Mouse (Mus musculus): Measurements from ENCODE around the gene Akt3. TPM values are rescaled to one million over a fixed set of nuclear protein-coding genes. Genes with fewer than 3 reads are reported as not detected.

The Akt3 gene
- polyA plus RNA-seq, 1 experiment: 44.3 TPM

DNA sequence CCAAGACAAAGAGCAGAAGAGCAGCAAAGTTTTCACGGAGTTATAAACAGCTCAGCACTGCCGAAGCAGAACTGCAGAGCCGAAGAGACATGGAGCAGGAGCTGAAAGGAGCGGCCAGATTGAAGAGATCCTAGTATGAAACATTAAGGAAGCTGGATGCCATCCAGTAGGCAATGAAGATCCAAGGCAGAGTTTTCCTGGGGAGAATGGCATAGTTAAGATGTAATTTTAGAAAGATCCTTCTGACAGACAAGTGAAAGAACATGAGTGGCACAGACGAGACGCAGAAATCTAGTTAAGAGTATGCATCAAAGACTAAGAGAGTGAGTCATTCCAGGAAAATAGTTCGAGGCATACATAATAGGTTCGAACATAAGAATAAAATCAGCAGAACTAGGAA lies 131.3 kb downstream of the Akt3 start:
- Histone ChIP-seq H3K27ac (ENCODE audit: insufficient read depth, low read length) (no peak overlapping the region), H3K4me3 (ENCODE audit: low read depth, low read length) (no peak overlapping the region), H3K9me3 (replicated peaks; ENCODE audit: control insufficient read depth, insufficient read depth, low read length, poor library complexity, severe bottlenecking) (no peaks in the 10 kb centered on the region), H3K27me3 (ENCODE audit: control insufficient read depth, insufficient read depth, low read length, poor library complexity, severe bottlenecking) (no peaks in the 10 kb centered on the region), H3K9ac (ENCODE audit: low read depth, poor library complexity, severe bottlenecking) (no peak overlapping the region), H3K4me1 (ENCODE audit: control insufficient read depth, insufficient read depth, low read length) (no peaks in the 10 kb centered on the region), H3K36me3 (ENCODE audit: control insufficient read depth, insufficient read depth, low read length, poor library complexity, severe bottlenecking) (no peaks in the 10 kb centered on the region)
- TF ChIP-seq CTCF (IDR thresholded peaks at IDR 0.05; ENCODE audit: low read depth, low read length): no peak
- TF ChIP-seq EP300 (IDR thresholded peaks at IDR 0.05; ENCODE audit: insufficient read depth, low read depth, low read length): no peak
- TF ChIP-seq POLR2A (IDR thresholded peaks at IDR 0.05; ENCODE audit: insufficient read depth, low read length): no peak

DNA sequence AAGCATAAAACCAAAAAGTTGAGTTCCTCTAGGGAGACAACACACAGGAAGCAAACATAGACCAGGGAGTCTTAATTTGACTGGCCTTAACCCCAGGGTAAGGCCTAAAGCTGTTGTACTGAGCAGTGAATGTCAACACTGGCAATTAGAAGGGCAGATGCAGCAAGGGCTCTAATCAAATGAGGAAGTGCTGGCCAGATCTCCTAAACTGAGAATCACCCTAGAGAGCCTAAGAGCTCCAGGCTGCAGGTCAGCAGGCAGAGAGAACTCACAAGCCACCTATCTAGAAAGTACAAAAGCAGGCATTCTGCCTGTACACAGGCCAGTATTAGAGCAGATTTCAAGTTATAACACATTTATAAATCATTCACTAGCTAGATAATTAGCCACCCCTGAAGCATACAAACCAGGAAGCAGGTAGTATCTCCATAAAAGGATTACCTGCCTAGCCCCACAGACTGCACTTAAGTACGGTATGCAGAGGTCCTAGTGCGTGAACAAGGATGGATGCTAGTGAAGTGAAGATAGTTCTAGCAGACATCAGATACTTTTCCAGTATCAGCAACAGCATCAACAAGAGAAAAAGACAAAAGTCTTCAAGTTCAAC lies 147.2 kb downstream of the Akt3 start:
- no peaks in the 10 kb centered on the region for H3K9me3 ChIP-seq (replicated peaks; ENCODE audit: control insufficient read depth, insufficient read depth, low read length, poor library complexity, severe bottlenecking)
- no peaks in the 10 kb centered on the region for H3K36me3 ChIP-seq (ENCODE audit: control insufficient read depth, insufficient read depth, low read length, poor library complexity, severe bottlenecking)
- H3K4me1 ChIP-seq (ENCODE audit: control insufficient read depth, insufficient read depth, low read length): no peaks in the 10 kb centered on the region
- H3K9ac ChIP-seq (ENCODE audit: low read depth, poor library complexity, severe bottlenecking): no peak overlapping the region
- no peak overlapping the region for H3K4me3 ChIP-seq (ENCODE audit: low read depth, low read length)
- H3K27me3 ChIP-seq (ENCODE audit: control insufficient read depth, insufficient read depth, low read length, poor library complexity, severe bottlenecking): no peaks in the 10 kb centered on the region
- TF ChIP-seq EP300 (IDR thresholded peaks at IDR 0.05; ENCODE audit: insufficient read depth, low read depth, low read length) (no peak), CTCF (IDR thresholded peaks at IDR 0.05; ENCODE audit: low read depth, low read length) (no peak), POLR2A (IDR thresholded peaks at IDR 0.05; ENCODE audit: insufficient read depth, low read length) (no peak)
- no peak overlapping the region for H3K27ac ChIP-seq (ENCODE audit: insufficient read depth, low read length)

DNA sequence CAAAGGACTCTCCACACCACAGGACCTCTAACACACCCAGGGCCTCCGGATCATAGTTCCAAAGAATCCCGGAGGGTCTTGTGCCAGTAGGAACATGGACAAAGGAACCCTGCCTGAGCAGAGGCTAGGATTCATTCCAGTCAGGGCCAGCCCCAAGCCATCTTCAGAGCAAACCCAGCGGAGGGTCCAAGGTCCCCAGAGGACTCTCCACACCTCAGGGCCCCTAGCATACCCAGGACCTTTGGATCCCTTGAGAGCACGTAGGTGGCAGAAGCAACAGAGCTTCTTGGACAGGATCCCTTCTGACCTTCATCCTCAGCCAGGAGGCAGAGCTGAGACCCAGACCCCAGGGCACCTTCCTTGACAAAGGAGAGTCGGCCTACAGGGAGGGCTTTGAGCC lies 167.5 kb downstream of the Akt3 start:
- Histone ChIP-seq H3K27ac (ENCODE audit: insufficient read depth, low read length) (no peak overlapping the region), H3K4me3 (ENCODE audit: low read depth, low read length) (no peak overlapping the region), H3K4me1 (ENCODE audit: control insufficient read depth, insufficient read depth, low read length) (no peaks in the 10 kb centered on the region), H3K36me3 (ENCODE audit: control insufficient read depth, insufficient read depth, low read length, poor library complexity, severe bottlenecking) (no peaks in the 10 kb centered on the region), H3K27me3 (ENCODE audit: control insufficient read depth, insufficient read depth, low read length, poor library complexity, severe bottlenecking) (no peaks in the 10 kb centered on the region), H3K9ac (ENCODE audit: low read depth, poor library complexity, severe bottlenecking) (no peak overlapping the region), H3K9me3 (replicated peaks; ENCODE audit: control insufficient read depth, insufficient read depth, low read length, poor library complexity, severe bottlenecking) (no peaks in the 10 kb centered on the region)
- TF ChIP-seq POLR2A (IDR thresholded peaks at IDR 0.05; ENCODE audit: insufficient read depth, low read length): no peak
- no peak for TF ChIP-seq CTCF (IDR thresholded peaks at IDR 0.05; ENCODE audit: low read depth, low read length)
- no peak for TF ChIP-seq EP300 (IDR thresholded peaks at IDR 0.05; ENCODE audit: insufficient read depth, low read depth, low read length)

DNA sequence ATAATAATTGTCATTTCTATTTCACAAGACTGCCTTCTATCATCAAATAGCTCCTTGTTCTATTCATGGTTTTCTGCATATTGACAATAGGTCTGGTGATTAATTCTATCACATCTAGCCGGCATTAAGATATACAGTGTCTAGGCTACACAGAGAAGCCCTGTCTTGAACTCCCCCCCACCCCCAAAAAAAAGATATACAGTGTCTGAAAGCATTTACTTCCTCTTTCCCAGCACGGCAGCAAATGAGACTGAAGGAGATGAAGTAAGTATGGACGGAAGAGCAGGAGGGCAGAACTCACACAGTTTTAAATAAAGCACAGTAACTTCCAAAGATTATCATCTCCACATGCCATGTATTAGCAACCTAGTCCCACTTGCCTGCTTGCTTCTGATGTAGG lies 168.5 kb downstream of the Akt3 start:
- Histone ChIP-seq H3K9ac (ENCODE audit: low read depth, poor library complexity, severe bottlenecking) (no peak overlapping the region), H3K4me3 (ENCODE audit: low read depth, low read length) (no peak overlapping the region), H3K36me3 (ENCODE audit: control insufficient read depth, insufficient read depth, low read length, poor library complexity, severe bottlenecking) (no peaks in the 10 kb centered on the region), H3K27me3 (ENCODE audit: control insufficient read depth, insufficient read depth, low read length, poor library complexity, severe bottlenecking) (no peaks in the 10 kb centered on the region), H3K27ac (ENCODE audit: insufficient read depth, low read length) (no peak overlapping the region), H3K4me1 (ENCODE audit: control insufficient read depth, insufficient read depth, low read length) (no peaks in the 10 kb centered on the region), H3K9me3 (replicated peaks; ENCODE audit: control insufficient read depth, insufficient read depth, low read length, poor library complexity, severe bottlenecking) (no peaks in the 10 kb centered on the region)
- TF ChIP-seq CTCF (IDR thresholded peaks at IDR 0.05; ENCODE audit: low read depth, low read length) (no peak), POLR2A (IDR thresholded peaks at IDR 0.05; ENCODE audit: insufficient read depth, low read length) (no peak), EP300 (IDR thresholded peaks at IDR 0.05; ENCODE audit: insufficient read depth, low read depth, low read length) (no peak)

DNA sequence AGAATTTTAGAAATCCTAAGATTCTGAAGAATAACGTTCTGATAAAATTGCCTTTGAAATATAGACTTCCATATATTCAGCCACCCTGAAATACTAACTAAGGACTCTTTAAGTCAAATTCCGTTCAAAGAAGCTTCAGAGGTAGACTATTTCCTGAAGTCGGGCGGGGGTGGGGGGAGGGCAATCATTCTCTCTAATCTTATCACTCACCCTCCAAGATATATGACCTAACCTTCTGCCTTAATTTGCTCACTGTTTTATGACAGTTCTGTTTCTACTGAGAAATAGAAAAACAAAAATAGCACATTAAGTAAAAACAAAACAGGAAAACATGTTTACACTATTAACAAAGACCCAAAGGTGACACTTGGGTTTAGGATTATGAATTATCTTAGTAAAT lies 169.0 kb downstream of the Akt3 start:
- TF ChIP-seq CTCF (IDR thresholded peaks at IDR 0.05; ENCODE audit: low read depth, low read length) (no peak), POLR2A (IDR thresholded peaks at IDR 0.05; ENCODE audit: insufficient read depth, low read length) (no peak), EP300 (IDR thresholded peaks at IDR 0.05; ENCODE audit: insufficient read depth, low read depth, low read length) (no peak)
- no peaks in the 10 kb centered on the region for H3K4me1 ChIP-seq (ENCODE audit: control insufficient read depth, insufficient read depth, low read length)
- H3K9ac ChIP-seq (ENCODE audit: low read depth, poor library complexity, severe bottlenecking): no peak overlapping the region
- H3K27ac ChIP-seq (ENCODE audit: insufficient read depth, low read length): no peak overlapping the region
- no peaks in the 10 kb centered on the region for H3K9me3 ChIP-seq (replicated peaks; ENCODE audit: control insufficient read depth, insufficient read depth, low read length, poor library complexity, severe bottlenecking)
- H3K4me3 ChIP-seq (ENCODE audit: low read depth, low read length): no peak overlapping the region
- no peaks in the 10 kb centered on the region for H3K36me3 ChIP-seq (ENCODE audit: control insufficient read depth, insufficient read depth, low read length, poor library complexity, severe bottlenecking)
- H3K27me3 ChIP-seq (ENCODE audit: control insufficient read depth, insufficient read depth, low read length, poor library complexity, severe bottlenecking): no peaks in the 10 kb centered on the region

DNA sequence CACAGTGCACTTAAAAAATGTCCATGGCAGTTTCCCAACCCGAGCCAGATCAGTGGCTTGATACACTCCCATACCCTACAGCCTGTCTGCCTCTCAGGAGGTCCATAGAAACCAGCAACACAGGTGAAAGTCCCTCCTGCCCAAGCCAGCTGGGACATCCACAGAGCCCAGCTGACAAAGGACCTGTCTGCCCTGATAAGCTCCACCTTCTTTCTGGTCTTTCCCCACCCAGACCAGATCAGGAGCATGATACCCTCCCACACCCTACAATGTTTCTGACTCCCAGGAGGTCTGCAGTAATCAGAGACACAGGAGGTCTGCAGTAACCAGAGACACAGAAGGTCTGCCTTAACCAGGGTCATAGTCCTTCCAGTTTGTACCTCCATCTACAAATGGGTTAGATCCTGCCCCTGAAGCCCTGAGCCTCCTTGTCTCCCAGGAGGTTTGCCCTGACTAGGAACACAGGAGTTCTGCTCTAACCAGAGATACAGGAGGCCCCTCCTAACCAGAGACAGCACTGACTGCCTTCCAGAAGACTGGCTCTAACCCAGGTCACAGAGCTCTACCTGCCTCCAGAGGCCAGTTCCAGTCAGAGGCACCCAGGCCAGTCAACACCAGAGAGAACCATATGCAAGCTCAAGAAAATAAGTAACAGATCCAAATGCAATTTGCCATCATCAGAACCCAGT lies 175.9 kb downstream of the Akt3 start:
- Histone ChIP-seq H3K27ac (ENCODE audit: insufficient read depth, low read length) (no peak overlapping the region), H3K4me1 (ENCODE audit: control insufficient read depth, insufficient read depth, low read length) (no peaks in the 10 kb centered on the region), H3K4me3 (ENCODE audit: low read depth, low read length) (no peak overlapping the region), H3K27me3 (ENCODE audit: control insufficient read depth, insufficient read depth, low read length, poor library complexity, severe bottlenecking) (no peaks in the 10 kb centered on the region), H3K36me3 (ENCODE audit: control insufficient read depth, insufficient read depth, low read length, poor library complexity, severe bottlenecking) (no peaks in the 10 kb centered on the region), H3K9ac (ENCODE audit: low read depth, poor library complexity, severe bottlenecking) (no peak overlapping the region), H3K9me3 (replicated peaks; ENCODE audit: control insufficient read depth, insufficient read depth, low read length, poor library complexity, severe bottlenecking) (no peaks in the 10 kb centered on the region)
- TF ChIP-seq CTCF (IDR thresholded peaks at IDR 0.05; ENCODE audit: low read depth, low read length) (no peak), POLR2A (IDR thresholded peaks at IDR 0.05; ENCODE audit: insufficient read depth, low read length) (no peak)
